Comparison of ENCODE assay signal across 8 mouse cellular contexts in genomic region chr6:122825923-122826742, GRCm38 (mm10). TPM values are rescaled to one million over a fixed set of nuclear protein-coding genes. Genes with fewer than 3 reads are reported as not detected.
A peak's percentile ranks its signal among the peaks of the same experiment; 100 is the strongest.
DNase-seq lines count a peak whose midpoint lies in the region; ATAC-seq and TF ChIP-seq lines count a peak whose summit lies in the region.

No protein-coding gene starts in this region.

- TF ChIP-seq CTCF in kidney, postnatal 0 days (IDR thresholded peaks at IDR 0.05; ENCODE audit: low read depth) = no peak

- no peaks in the 10 kb centered on the region for H3K9me3 ChIP-seq in erythroblast, embryonic 14.5 days (ENCODE audit: control insufficient read depth, low read length)
- H3K9me3 ChIP-seq in heart, embryonic 12.5 days (replicated peaks) = no peaks in the 10 kb centered on the region
- H3K9me3 ChIP-seq in kidney, postnatal 0 days (replicated peaks; ENCODE audit: low read length) = no peaks in the 10 kb centered on the region
- H3K9me3 ChIP-seq in liver, embryonic 12.5 days (replicated peaks) = no peaks in the 10 kb centered on the region

- WGBS in heart, embryonic 12.5 days = 2% methylated on average over 29 of the region's 29 CpGs
- WGBS in kidney, postnatal 0 days = 2% methylated on average over 28 of the region's 29 CpGs
- 5% methylated on average over 29 of the region's 29 CpGs for WGBS in liver, embryonic 12.5 days (ENCODE audit: insufficient replicate concordance)

- peak overlapping the region; percentile 62 for H3K4me3 ChIP-seq in erythroblast, embryonic 14.5 days (replicated peaks)
- peak overlapping the region; percentile 56 for H3K4me3 ChIP-seq in heart, embryonic 12.5 days
- H3K4me3 ChIP-seq in kidney, postnatal 0 days (replicated peaks; ENCODE audit: low read depth, low read length) = peak overlapping the region; percentile 37
- H3K4me3 ChIP-seq in liver, embryonic 12.5 days = peak overlapping the region; percentile 58

- H3K27ac ChIP-seq in heart, embryonic 12.5 days (ENCODE audit: poor library complexity, severe bottlenecking) = peak overlapping the region; percentile 93
- peak overlapping the region; percentile 75 for H3K27ac ChIP-seq in kidney, postnatal 0 days
- peak overlapping the region; percentile 77 for H3K27ac ChIP-seq in liver, embryonic 12.5 days

- peaks cover 18% of the 10 kb centered on the region for H3K36me3 ChIP-seq in erythroblast, embryonic 14.5 days (ENCODE audit: control insufficient read depth)
- H3K36me3 ChIP-seq in heart, embryonic 12.5 days = peaks cover 33% of the 10 kb centered on the region
- H3K36me3 ChIP-seq in kidney, postnatal 0 days (ENCODE audit: insufficient read depth, low read length) = peaks cover 17% of the 10 kb centered on the region; the same call in 1 of the 2 replicates
- peaks cover 28% of the 10 kb centered on the region for H3K36me3 ChIP-seq in liver, embryonic 12.5 days

- DNase-seq in CD4-positive helper T cell, adult 2 months (ENCODE audit: low read depth, low spot score) = peak; percentile 83
- DNase-seq in brain, adult 2 months (ENCODE audit: low read depth, low spot score) = peak; percentile 95
- DNase-seq in kidney, postnatal 0 days (ENCODE audit: low spot score) = peak; percentile 84
- peak; percentile 72 to 80 for DNase-seq in natural killer cell, adult 2 months (ENCODE audit: low spot score in 2 of 2)
- DNase-seq in telencephalon, adult 2 months (ENCODE audit: low read depth, low spot score) = peak; percentile 90

- H3K4me2 ChIP-seq in heart, embryonic 12.5 days = peak overlapping the region; percentile 94
- peak overlapping the region; percentile 71 for H3K4me2 ChIP-seq in kidney, postnatal 0 days (ENCODE audit: low read length)
- H3K4me2 ChIP-seq in liver, embryonic 12.5 days = peak overlapping the region; percentile 90

- peaks cover 59% of the 10 kb centered on the region for H3K4me1 ChIP-seq in erythroblast, embryonic 14.5 days (ENCODE audit: control insufficient read depth)
- peaks cover 49% of the 10 kb centered on the region for H3K4me1 ChIP-seq in heart, embryonic 12.5 days (replicated peaks)
- peaks cover 25% of the 10 kb centered on the region for H3K4me1 ChIP-seq in kidney, postnatal 0 days (replicated peaks; ENCODE audit: insufficient read depth, low read length)
- H3K4me1 ChIP-seq in liver, embryonic 12.5 days = peaks cover 62% of the 10 kb centered on the region

- H3K27me3 ChIP-seq in erythroblast, embryonic 14.5 days (ENCODE audit: control insufficient read depth) = peaks cover 14% of the 10 kb centered on the region
- H3K27me3 ChIP-seq in heart, embryonic 12.5 days (replicated peaks) = no peaks in the 10 kb centered on the region
- H3K27me3 ChIP-seq in kidney, postnatal 0 days (ENCODE audit: insufficient read depth, low read length) = no peaks in the 10 kb centered on the region
- peaks cover 5% of the 10 kb centered on the region; the same call in 1 of the 2 replicates for H3K27me3 ChIP-seq in liver, embryonic 12.5 days (replicated peaks)

- H3K9ac ChIP-seq in heart, embryonic 12.5 days = peak overlapping the region; percentile 72
- peak overlapping the region; percentile 5; the same call in 1 of the 2 replicates for H3K9ac ChIP-seq in kidney, postnatal 0 days (ENCODE audit: low read depth, low read length)
- H3K9ac ChIP-seq in liver, embryonic 12.5 days = peak overlapping the region; percentile 71

- ATAC-seq in heart, embryonic 12.5 days (ENCODE audit: insufficient number of reproducible peaks, low FRiP score) = peak; percentile 94
- ATAC-seq in kidney, postnatal 0 days (replicated peaks; ENCODE audit: low FRiP score, low read depth) = peak; percentile 85
- ATAC-seq in liver, embryonic 12.5 days = peak; percentile 98

RNA-seq across cellular contexts. Expression of gene Foxj2, which starts 6.4 kb away (rescaled TPM):
- 0.56 and 0.83 TPM in 2 replicates for polyA plus RNA-seq in erythroblast, embryonic 14.5 days (2012)
- polyA plus RNA-seq in heart, embryonic 12.5 days (2016; fragmentation: Nextera tagmentation; extraction: Ambion mirVana) = 7.8 and 8.4 TPM in 2 replicates
- polyA plus RNA-seq in kidney, postnatal 0 days (2015; fragmentation: Nextera tagmentation; extraction: Ambion mirVana) = 5.2 and 5.5 TPM in 2 replicates
- polyA plus RNA-seq in liver, embryonic 12.5 days (2016; fragmentation: Nextera tagmentation; extraction: Ambion mirVana) = 2.0 and 2.4 TPM in 2 replicates

RNA-seq across cellular contexts. Expression of gene Slc2a3, which starts 24.7 kb away (rescaled TPM):
- polyA plus RNA-seq in erythroblast, embryonic 14.5 days (2012) = 0.48 and 0.56 TPM in 2 replicates
- 26.6 and 27.7 TPM in 2 replicates for polyA plus RNA-seq in heart, embryonic 12.5 days (2016; fragmentation: Nextera tagmentation; extraction: Ambion mirVana)
- polyA plus RNA-seq in kidney, postnatal 0 days (2015; fragmentation: Nextera tagmentation; extraction: Ambion mirVana) = 4.1 and 4.4 TPM in 2 replicates
- 35.5 and 38.7 TPM in 2 replicates for polyA plus RNA-seq in liver, embryonic 12.5 days (2016; fragmentation: Nextera tagmentation; extraction: Ambion mirVana)

RNA-seq across cellular contexts. Expression of gene C3ar1, which starts 29.8 kb away (rescaled TPM):
- not detected in 2 replicates for polyA plus RNA-seq in erythroblast, embryonic 14.5 days (2012)
- 1.4 and 1.7 TPM in 2 replicates for polyA plus RNA-seq in heart, embryonic 12.5 days (2016; fragmentation: Nextera tagmentation; extraction: Ambion mirVana)
- polyA plus RNA-seq in kidney, postnatal 0 days (2015; fragmentation: Nextera tagmentation; extraction: Ambion mirVana) = 2.1 and 2.3 TPM in 2 replicates
- polyA plus RNA-seq in liver, embryonic 12.5 days (2016; fragmentation: Nextera tagmentation; extraction: Ambion mirVana) = 1.5 TPM in 2 replicates

RNA-seq across cellular contexts. Expression of gene Necap1, which starts 48.1 kb away (rescaled TPM):
- polyA plus RNA-seq in erythroblast, embryonic 14.5 days (2012) = 0.58 and 0.93 TPM in 2 replicates
- 63.0 and 63.4 TPM in 2 replicates for polyA plus RNA-seq in heart, embryonic 12.5 days (2016; fragmentation: Nextera tagmentation; extraction: Ambion mirVana)
- 37.6 and 39.8 TPM in 2 replicates for polyA plus RNA-seq in kidney, postnatal 0 days (2015; fragmentation: Nextera tagmentation; extraction: Ambion mirVana)
- 28.3 and 32.9 TPM in 2 replicates for polyA plus RNA-seq in liver, embryonic 12.5 days (2016; fragmentation: Nextera tagmentation; extraction: Ambion mirVana)

Comparison
In these comparisons a context has a peak if more than half of its experiments do, and no peak if none do; other contexts are left out.
1. Peak in every context shown above with its lines: DNase-seq, ATAC-seq, H3K4me3 ChIP-seq and H3K27ac ChIP-seq.
2. H3K9ac ChIP-seq: peak in every context shown above with its lines; median percentile 72 in heart, embryonic 12.5 days; 71 in liver, embryonic 12.5 days; 5 in kidney, postnatal 0 days.